Mouse (Mus musculus): ENCODE results near the gene Rin1.

DNA sequence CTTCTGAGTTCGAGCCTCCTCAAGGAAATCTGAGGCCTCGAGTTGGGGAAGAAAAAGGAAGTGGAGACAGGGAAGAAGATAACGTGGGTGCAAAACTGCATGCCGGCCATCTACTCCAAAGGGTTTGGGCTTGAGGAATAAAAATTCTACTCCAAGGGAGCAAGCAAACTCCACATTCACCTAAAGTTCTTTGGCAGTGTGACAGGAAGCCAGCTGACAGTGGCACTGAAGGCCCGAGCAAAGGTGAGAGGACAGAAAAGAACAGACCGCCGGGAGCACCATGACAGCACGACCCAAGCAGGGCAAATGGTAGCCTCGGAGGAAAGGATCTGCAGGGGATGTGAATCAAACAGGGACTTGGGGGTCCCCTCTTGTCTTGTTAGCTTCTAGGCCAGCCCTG, 55.8 kb downstream of the Rin1 start:
- TF ChIP-seq CHD2 (IDR thresholded peaks at IDR 0.05; ENCODE audit: low read depth, low read length), result no peak
- no peak for TF ChIP-seq ZC3H11A (IDR thresholded peaks at IDR 0.05; ENCODE audit: borderline replicate concordance, low read depth, low read length)
- no peak for TF ChIP-seq MAFK (IDR thresholded peaks at IDR 0.05; ENCODE audit: insufficient read depth, low read depth, low read length)

Data from ES-E14 (cell line).